Mouse (Mus musculus) kidney, postnatal 0 days (tissue): ENCODE results near the gene Katnb1. TPM values are rescaled to one million over a fixed set of nuclear protein-coding genes. Genes with fewer than 3 reads are reported as not detected.

Experiments
- ATAC-seq: fragments of 200-750 bp; cut with Nextera tagmentation; replicated peaks from 2 replicates; pipeline ENCODE4 v1.8.0; 2017; ENCODE audit warnings: low read depth, moderate number of reproducible peaks, moderate TSS enrichment, moderate library complexity; ENCODE audit not compliant: low FRiP score
- DNase-seq: peaks from one replicate; pipeline ENCODE4 v3.0.0-alpha.2; 2016; ENCODE audit warnings: low spot score
- H3K27ac ChIP-seq: fragments of 300-500 bp; sonication (generic); 2 replicates; pipeline ENCODE4 v1.5.1; 2014; ENCODE audit warnings: mild to moderate bottlenecking
- H3K27me3 ChIP-seq: fragments of 300-500 bp; sonication (generic); 2 replicates; pipeline ENCODE4 v1.6.1; 2014; ENCODE audit warnings: low read length, mixed read lengths; ENCODE audit not compliant: insufficient read depth
- H3K36me3 ChIP-seq: fragments of 300-500 bp; sonication (generic); 2 replicates; pipeline ENCODE4 v1.6.1; 2014; ENCODE audit warnings: low read length, mixed read lengths; ENCODE audit not compliant: insufficient read depth
- H3K4me1 ChIP-seq: fragments of 300-500 bp; sonication (generic); replicated peaks from 2 replicates; pipeline ENCODE4 v1.6.1; 2014; ENCODE audit warnings: antibody characterized with exemption, low read length, mixed read lengths; ENCODE audit not compliant: insufficient read depth
- H3K4me2 ChIP-seq: fragments of 300-500 bp; sonication (generic); 2 replicates; pipeline ENCODE4 v1.6.1; 2014; ENCODE audit warnings: mild to moderate bottlenecking, low read length, moderate library complexity, mixed read lengths
- H3K4me3 ChIP-seq: fragments of 300-500 bp; sonication (generic); replicated peaks from 2 replicates; pipeline ENCODE4 v1.5.1; 2014; ENCODE audit warnings: low read depth, low read length
- H3K9ac ChIP-seq: fragments of 300-500 bp; sonication (generic); 2 replicates; pipeline ENCODE4 v1.6.1; 2014; ENCODE audit warnings: low read depth, low read length
- H3K9me3 ChIP-seq: fragments of 300-500 bp; sonication (generic); replicated peaks from 2 replicates; pipeline ENCODE4 v1.6.1; 2016; ENCODE audit warnings: low read length, inconsistent platforms, mixed read lengths
- CTCF ChIP-seq: IDR thresholded peaks from 2 replicates; pipeline ENCODE4 v1.5.1; 2016; ENCODE audit warnings: antibody characterized with exemption, low read depth, mild to moderate bottlenecking, moderate library complexity
- WGBS: fragments of 180-500 bp; shearing (Covaris S2); extraction: QIAGEN DNeasy Blood & Tissue Kit; methylation state at CpG from one replicate; pipeline ENCODE4 v1.1.7; 2014; 5-methylcytosine and 5-hydroxymethylcytosine counted together
- polyA plus RNA-seq: library from polyadenylated mRNA; unstranded; fragments of >200 nt; fragmentation: Nextera tagmentation; extraction: Ambion mirVana; gene quantifications from 2 replicates; pipeline ENCODE4 v1.2.1, GENCODE M21; 2015

Gene Katnb1
- polyA plus RNA-seq, 1 experiment from 2014 or later, result 21.2 TPM

DNA sequence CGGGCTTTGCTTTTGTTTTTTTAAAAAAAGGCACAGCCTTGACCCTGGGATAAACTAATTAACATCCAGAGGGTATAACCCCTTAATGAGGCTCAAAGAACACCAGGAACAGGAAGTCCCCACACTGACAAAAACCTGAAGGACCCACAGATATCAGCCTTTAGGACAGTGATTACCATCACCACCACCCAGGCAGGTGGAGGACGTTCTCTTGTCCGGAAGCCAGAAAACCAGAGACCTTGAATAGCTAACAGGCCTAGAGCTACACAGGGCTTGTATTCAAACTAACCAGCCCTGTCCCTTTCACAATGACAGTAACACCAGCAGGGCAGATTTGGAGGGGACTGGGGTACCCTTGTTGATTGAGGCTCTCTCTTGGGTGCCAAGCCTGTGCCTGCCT lies 55.2 kb downstream of the Katnb1 start:
- Histone ChIP-seq H3K36me3 (0 out of 2 replicates have a peak, but pooled peaks cover 16% of the 10 kb centered on the region), H3K4me1 (peaks cover 30% of the 10 kb centered on the region), H3K4me2 (no peak overlapping the region), H3K9me3 (no peaks in the 10 kb centered on the region), H3K4me3 (no peak overlapping the region), H3K9ac (no peak overlapping the region), H3K27ac (no peak overlapping the region), H3K27me3 (no peaks in the 10 kb centered on the region)
- DNase-seq (no peak), ATAC-seq (no peak)
- 80% methylated on average over 3 of the region's 3 CpGs for WGBS
- no peak for TF ChIP-seq CTCF

DNA sequence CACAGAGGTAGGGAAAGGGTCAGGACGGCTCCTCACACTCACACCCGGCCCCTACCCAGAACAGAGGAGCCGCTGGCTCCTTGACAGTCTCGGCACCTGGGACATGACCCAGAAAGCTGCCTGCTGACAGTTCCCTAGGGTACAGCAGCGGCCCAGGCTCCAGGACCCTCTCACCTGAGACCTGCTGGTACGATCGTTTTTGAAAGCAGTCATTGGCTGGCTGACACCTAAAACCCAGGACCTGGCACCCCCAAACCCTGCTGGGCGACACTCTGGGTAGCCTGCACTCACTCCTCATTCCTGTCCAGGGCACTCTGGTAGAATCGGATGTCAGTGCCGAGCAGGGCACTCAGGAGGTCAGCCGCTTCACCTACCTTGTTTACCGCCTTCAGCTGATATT lies 56.2 kb downstream of the Katnb1 start:
- H3K4me1 ChIP-seq, result peaks cover 32% of the 10 kb centered on the region
- DNase-seq, result no peak
- no peak for TF ChIP-seq CTCF
- no peaks in the 10 kb centered on the region for H3K27me3 ChIP-seq
- no peak for ATAC-seq
- no peaks in the 10 kb centered on the region for H3K9me3 ChIP-seq
- peak overlapping the region; percentile 23; the same call in 1 of the 2 replicates for H3K4me3 ChIP-seq
- H3K36me3 ChIP-seq, result 0 out of 2 replicates have a peak, but pooled peaks cover 10% of the 10 kb centered on the region
- peak overlapping the region; percentile 46; the same call in 1 of the 2 replicates for H3K9ac ChIP-seq
- 30% methylated on average over 12 of the region's 12 CpGs for WGBS
- H3K27ac ChIP-seq, result no peak overlapping the region
- peak overlapping the region; percentile 62 for H3K4me2 ChIP-seq

DNA sequence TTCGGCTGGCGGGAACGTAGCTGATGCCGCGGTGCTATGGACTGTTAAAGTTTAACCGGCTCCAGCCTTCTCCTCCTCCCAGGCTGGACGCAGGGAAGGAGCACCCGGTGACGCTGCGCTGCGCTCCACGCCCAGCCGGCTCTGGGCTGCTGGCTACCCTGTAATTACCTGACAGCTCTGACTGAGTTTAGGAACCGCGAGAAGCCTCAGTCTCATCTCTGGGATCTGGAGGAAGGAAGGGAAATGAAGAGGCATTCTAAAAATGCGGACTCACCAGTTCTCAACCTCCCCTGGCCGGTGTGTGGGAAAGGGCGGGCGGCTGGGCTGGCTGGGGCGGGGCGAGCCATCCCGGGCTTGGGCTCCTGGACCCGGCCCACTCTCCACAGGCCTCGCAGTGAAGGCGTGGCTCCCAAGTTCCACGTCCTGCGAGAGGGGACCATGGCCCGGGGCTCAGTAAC lies 56.7 kb downstream of the Katnb1 start:
- Histone ChIP-seq H3K27ac (peak overlapping the region; percentile 28; the same call in 1 of the 2 replicates), H3K9me3 (no peaks in the 10 kb centered on the region), H3K27me3 (no peaks in the 10 kb centered on the region), H3K4me2 (peak overlapping the region; percentile 62), H3K36me3 (0 out of 2 replicates have a peak, but pooled peaks cover 7% of the 10 kb centered on the region), H3K4me3 (peak overlapping the region; percentile 23), H3K4me1 (peaks cover 33% of the 10 kb centered on the region), H3K9ac (peak overlapping the region; percentile 46; the same call in 1 of the 2 replicates)
- DNase-seq (peak; percentile 68), ATAC-seq (peak; percentile 71)
- WGBS, result 9% methylated on average over 28 of the region's 28 CpGs
- no peak for TF ChIP-seq CTCF

DNA sequence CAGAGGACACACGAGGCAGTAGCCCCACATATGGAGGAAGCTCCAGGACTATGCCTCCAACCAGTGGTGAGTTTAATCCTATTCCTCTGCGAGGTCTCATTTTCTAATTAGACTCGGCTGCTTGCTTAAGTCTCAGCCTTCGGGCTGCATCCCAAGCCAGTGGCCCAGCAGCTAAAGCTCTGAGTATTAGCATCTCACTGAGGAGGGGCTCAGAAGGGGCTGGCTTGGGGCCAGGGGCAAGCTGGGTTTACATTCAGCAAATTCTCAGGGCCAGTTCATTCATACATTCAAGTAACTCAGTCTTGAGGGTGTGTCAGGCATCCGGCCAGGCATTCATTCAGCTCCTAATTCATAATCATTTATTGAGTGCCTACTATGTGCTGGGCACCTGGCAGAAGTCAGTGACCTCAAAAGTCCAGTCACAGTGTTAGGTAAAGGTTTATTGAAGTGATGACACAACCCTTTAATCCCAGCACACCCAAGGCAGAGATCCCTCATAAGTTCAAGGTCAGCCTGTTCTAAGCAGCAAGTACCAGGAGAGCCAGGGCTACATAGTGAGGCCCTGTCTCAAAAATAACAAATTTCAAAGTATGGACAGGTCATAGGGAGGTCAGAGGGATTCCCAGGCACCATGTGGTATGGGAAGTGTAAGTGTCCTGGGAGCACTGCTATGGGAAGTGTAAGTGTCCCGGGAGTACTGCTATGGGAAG lies 57.5 kb downstream of the Katnb1 start:
- DNase-seq, result peak; percentile 37

DNA sequence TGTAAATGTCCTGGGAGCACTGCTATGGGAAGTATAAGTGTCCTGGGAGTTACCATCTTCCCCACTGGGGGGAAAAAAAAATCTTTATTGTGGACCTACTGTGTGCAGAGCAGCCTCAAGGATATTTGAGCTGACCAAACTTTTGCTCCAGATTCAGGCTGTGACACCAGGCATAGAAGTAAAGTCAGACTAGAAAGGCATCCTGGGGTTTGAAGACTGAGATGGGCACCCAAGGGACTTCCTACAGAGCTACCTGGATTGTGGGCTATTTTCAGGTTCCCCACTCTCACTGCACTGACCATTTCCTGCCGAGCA lies 58.0 kb downstream of the Katnb1 start:
- Histone ChIP-seq H3K36me3 (0 out of 2 replicates have a peak, but pooled peaks cover 6% of the 10 kb centered on the region), H3K4me1 (peaks cover 41% of the 10 kb centered on the region), H3K9ac (no peak overlapping the region), H3K27ac (no peak overlapping the region), H3K9me3 (no peaks in the 10 kb centered on the region), H3K27me3 (no peaks in the 10 kb centered on the region), H3K4me2 (no peak overlapping the region), H3K4me3 (no peak overlapping the region)
- no peak for TF ChIP-seq CTCF
- ATAC-seq, result no peak
- DNase-seq, result no peak
- WGBS, result 55% methylated on average over 1 of the region's 1 CpGs

More for the DNA sequence above, 57.5 kb downstream of the Katnb1 start:
- H3K9ac ChIP-seq, result 0 out of 2 replicates have a peak overlapping the region, but pooled peaks have one; percentile 46
- ATAC-seq, result no peak
- H3K27me3 ChIP-seq, result no peaks in the 10 kb centered on the region
- no peaks in the 10 kb centered on the region for H3K9me3 ChIP-seq
- TF ChIP-seq CTCF, result no peak
- H3K4me1 ChIP-seq, result peaks cover 41% of the 10 kb centered on the region
- 32% methylated on average over 6 of the region's 6 CpGs for WGBS
- 0 out of 2 replicates have a peak, but pooled peaks cover 7% of the 10 kb centered on the region for H3K36me3 ChIP-seq
- H3K27ac ChIP-seq, result peak overlapping the region; percentile 28; the same call in 1 of the 2 replicates
- peak overlapping the region; percentile 62 for H3K4me2 ChIP-seq
- H3K4me3 ChIP-seq, result peak overlapping the region; percentile 23; the same call in 1 of the 2 replicates

DNA sequence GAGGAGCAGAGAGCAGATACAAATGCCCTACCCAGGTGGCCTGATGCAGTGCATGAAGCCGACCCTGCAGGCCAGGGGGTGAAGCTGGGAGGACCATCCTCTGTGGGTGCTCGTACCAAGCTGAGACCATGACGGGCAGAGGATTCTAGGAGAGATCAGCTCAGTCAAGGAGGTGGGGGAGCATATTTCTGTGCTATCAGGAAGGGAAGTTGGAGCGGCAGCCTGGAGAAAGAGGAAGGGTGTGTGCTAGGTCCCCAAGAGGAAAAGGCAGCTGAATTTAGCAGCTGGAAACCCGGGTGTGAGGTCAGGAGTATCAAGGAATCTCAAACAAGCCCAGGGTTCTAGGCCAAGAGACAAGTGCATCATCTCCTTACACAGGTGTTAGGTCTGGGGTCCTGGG lies 59.6 kb downstream of the Katnb1 start:
- peak overlapping the region; percentile 8; the same call in 1 of the 2 replicates for H3K9ac ChIP-seq
- peak overlapping the region; percentile 81 for H3K4me2 ChIP-seq
- peak; percentile 24 for DNase-seq
- TF ChIP-seq CTCF, result no peak
- peaks cover 41% of the 10 kb centered on the region for H3K4me1 ChIP-seq
- no peak for ATAC-seq
- H3K27ac ChIP-seq, result no peak overlapping the region
- no peaks in the 10 kb centered on the region for H3K9me3 ChIP-seq
- 59% methylated on average over 5 of the region's 5 CpGs for WGBS
- no peaks in the 10 kb centered on the region for H3K27me3 ChIP-seq
- H3K36me3 ChIP-seq, result no peaks in the 10 kb centered on the region
- H3K4me3 ChIP-seq, result no peak overlapping the region
